Mouse (Mus musculus): ENCODE measurements around the gene Cfap97d2.
A peak's percentile ranks its signal among the peaks of the same experiment; 100 is the strongest.

The Cfap97d2 gene

DNA sequence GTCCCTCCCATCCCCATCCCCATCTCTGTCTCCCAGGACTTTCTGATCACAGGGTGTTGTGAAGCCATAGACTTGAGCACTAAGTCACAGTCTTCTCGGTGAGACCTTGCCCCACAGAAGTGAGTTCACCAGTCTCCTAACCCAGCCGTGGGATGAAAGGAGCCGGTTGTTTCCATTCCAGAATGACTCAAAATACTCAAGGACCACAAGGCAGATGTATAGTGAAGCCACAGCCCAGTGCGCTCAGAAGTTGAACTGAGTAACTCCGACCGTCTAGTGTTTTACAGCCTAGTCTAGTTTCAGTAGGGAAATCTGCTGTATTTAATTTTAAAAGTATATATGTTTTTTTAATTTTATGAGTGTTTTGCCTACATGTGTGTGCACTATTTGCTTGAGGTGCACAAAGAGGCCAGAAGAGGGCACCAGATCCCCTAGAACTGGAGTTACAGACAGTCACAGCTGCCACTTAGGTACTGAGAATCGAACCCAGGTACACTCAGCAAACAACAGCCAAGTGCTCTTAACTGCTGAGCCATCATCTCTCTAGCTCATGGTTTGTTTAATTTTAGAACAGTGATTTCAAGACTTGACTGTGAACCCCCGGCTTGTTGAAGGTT lies 18.5 kb upstream of the Cfap97d2 start:
- no peak for DNase-seq (ENCODE audit: low read depth, low spot score)

- DNase-seq (ENCODE audit: low read depth, low spot score): no peak
Observed at GRCm38 (mm10) chr8:13687941-13688340, 17.7 kb upstream of the Cfap97d2 start.

- DNase-seq (ENCODE audit: low read depth, low spot score): no peak
Observed at GRCm38 (mm10) chr8:13688461-13688860, 17.2 kb upstream of the Cfap97d2 start.

- DNase-seq (ENCODE audit: low read depth, low spot score): no peak
Observed at GRCm38 (mm10) chr8:13689331-13689730, 16.4 kb upstream of the Cfap97d2 start.

DNA sequence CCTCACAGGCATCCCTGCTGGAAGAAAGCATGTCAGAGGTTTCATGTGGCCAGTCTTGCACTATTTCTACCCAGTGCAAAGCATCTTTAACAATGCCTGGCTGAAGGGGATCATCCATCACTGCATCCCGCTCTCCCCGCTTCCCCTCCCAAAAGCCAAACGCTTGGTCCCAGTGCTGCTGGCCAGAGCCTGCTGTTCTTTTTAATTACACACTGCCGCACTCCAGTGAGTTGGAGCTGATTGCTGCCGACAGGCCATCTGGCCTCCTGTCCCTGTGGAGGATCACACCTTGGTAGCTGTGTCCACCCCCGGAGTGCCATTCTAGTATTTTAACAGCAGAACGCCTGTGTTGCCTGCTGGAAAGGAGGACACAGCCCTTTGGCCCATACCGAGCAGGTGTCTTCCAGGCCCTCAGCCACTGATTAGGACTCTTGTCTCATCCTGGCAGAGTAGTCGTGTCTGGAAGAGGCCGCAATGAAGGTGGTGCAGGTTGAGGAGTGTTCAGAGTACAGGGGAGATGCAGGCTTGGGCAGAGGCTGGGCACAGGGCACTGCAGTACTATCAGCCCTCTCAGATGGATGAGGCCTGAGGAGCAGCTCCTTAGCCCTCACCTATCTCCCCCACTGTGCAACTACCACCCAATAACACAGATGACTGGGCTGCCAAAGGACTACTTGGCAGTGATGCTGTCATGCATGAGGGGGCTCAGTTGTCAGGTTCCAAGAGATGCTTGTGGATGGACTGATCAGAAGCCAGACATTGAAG lies 13.2 kb upstream of the Cfap97d2 start:
- no peak for DNase-seq (ENCODE audit: low read depth, low spot score)

DNA sequence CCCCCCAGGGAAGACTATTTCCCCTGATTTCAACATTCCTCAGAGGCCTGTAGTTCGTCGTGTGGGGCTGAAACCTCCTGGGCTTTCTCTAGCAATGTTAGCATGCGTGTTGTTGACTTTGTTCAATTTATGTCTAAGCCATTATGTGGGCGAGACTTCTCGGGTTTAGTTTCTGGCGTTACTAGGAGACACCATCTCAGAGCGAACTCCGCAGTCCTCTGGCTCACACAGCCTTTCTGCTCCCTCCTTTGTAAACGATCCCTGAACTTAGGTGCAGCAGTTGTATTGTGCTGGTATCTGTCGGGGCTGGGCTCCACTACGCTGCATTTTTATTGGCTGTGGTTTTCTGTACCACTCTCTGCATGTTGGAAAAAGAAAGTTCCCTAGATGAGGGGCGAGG lies 11.0 kb upstream of the Cfap97d2 start:
- no peak for DNase-seq (ENCODE audit: low read depth, low spot score)

- no peak for DNase-seq (ENCODE audit: low read depth, low spot score)
Observed at GRCm38 (mm10) chr8:13695203-13695867, 10.4 kb upstream of the Cfap97d2 start.

DNA sequence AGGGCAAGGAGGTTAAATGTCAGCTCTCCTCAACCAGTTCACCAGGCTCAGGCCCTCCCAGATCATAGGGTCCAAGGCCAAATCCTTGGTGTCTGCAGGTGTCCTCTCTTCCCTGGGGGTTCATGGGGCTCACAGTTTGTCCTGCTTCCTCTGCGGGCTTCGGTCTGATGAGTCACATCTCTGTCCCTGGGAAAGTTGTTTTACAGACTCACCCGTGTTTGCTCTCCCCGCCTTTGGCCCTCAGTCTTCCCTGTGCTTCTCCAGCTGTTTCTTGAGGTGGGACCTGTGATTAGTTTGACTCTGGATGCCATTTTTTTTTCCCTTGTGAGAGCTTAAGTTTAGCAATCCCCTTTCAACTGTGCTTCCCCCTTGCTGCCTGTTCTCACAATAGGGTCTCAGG lies 9.5 kb upstream of the Cfap97d2 start:
- no peak for DNase-seq (ENCODE audit: low read depth, low spot score)

DNA sequence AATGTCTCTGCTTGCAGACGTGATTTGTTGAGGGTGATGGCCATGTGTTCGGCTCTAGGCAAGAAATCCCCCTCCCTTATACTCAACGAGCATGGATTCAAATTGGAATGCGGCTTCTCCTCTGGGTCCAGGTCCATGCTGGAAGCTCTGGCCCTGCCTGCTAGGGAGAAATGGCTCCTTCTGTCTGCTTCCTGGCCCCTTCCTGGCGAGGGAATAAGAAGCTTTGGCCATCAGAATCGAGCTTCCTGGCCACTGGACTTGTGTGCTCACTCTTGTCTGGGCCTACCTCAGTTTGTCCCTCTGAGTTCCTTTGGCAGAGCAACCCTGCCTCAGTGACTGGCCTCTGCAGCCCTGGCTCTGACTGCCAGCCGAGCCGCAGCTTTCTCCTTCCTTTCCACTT lies 8.5 kb upstream of the Cfap97d2 start:
- no peak for DNase-seq (ENCODE audit: low read depth, low spot score)

DNA sequence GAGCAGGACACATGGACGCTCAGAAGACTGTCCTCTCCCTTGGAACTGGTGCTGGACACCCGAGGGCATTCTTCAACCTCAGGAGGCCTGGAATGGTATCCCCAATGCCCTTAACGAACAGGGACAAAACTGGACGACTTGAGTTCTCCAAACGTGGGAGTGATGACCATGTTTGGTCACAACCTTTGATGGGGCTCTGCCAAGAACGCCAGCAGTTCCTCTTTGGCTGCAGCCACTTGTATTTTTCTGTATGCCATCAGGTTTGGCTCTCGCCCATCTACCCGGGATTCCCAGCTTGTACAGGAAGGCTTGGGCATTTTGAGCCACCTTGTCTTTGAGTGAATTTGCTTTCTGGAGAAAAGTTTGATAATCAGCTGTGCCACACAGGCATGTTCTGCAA lies 8.0 kb upstream of the Cfap97d2 start:
- no peak for DNase-seq (ENCODE audit: low read depth, low spot score)

GRCm38 (mm10) chr8:13698281-13698680 lies 7.4 kb upstream of the Cfap97d2 start:
- DNase-seq (ENCODE audit: low read depth, low spot score): no peak

DNA sequence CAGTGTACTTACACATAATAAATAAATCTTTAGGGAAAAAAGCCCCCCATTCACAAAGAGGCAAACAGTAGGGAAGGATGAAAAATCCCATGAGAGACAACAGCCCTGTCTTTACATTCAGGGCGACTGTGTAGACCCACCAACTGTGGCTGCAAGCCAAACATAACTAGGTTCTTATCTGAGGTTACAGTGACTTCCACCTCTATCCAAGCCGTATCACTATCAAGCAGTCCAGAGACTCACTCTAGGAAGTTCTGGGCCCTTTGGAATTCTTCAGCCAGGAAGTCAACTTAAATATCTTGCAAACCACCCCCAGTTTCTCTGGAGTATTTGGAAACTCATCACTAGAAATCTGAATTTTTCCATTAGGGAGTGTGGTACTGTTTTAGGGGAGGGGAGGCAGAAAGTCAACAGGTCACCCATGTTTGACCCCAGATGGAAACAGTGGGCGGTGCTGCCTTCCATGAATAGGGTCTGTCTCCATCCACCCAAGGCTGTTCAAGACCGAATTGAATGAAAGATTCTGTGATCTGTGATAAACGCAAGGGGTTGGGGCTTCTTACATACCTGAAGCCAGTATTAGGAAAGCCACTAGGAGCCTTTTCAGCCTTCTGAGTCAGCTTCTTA lies 6.3 kb upstream of the Cfap97d2 start:
- DNase-seq (ENCODE audit: low read depth, low spot score): no peak

- no peak for DNase-seq (ENCODE audit: low read depth, low spot score)
Observed at GRCm38 (mm10) chr8:13702755-13703154, 2.9 kb upstream of the Cfap97d2 start.

DNA sequence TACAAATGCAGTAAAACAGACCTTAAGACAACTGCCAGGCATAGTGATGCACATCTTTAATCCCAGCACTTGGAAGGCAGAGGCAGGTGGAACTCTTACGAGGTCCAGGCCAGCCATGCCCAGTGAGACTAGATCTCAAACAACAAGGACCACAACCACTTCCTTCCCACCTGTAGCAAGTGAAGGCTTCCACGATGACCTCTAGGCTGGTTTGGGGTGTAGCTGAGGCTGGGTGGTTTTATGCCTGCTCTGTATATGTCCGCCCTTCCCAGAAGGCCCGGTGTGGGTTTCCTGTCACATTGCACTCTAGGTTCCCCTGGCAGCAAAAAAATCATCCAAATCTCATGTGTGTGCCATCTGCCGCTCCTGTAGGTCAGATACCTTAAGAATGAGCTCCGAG lies 1.9 kb upstream of the Cfap97d2 start:
- no peak for DNase-seq (ENCODE audit: low read depth, low spot score)

DNA sequence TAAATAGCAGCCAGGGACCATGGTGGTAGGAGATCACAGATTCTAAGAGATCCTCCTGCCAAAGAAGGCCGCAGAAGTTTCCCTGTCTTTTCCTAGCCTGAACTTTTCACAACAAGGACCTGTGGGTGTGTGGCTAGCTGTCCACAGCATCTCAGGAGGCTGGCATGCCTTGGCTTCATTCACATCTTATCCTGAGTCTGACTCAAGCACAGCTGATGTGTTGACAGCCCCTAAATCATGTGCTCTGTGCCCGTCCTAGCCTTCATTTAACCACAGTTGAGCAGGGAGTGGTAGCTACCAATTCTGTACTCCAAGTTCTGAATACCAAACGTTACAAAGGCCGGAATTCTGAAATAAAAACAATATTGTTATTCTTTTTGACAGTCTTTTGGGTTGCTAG lies 1.4 kb upstream of the Cfap97d2 start:
- DNase-seq (ENCODE audit: low read depth, low spot score): no peak

GRCm38 (mm10) chr8:13706918-13707317 lies 1.2 kb downstream of the Cfap97d2 start:
- no peak for DNase-seq (ENCODE audit: low read depth, low spot score)

GRCm38 (mm10) chr8:13708514-13708913 lies 2.8 kb downstream of the Cfap97d2 start:
- no peak for DNase-seq (ENCODE audit: low read depth, low spot score)

DNA sequence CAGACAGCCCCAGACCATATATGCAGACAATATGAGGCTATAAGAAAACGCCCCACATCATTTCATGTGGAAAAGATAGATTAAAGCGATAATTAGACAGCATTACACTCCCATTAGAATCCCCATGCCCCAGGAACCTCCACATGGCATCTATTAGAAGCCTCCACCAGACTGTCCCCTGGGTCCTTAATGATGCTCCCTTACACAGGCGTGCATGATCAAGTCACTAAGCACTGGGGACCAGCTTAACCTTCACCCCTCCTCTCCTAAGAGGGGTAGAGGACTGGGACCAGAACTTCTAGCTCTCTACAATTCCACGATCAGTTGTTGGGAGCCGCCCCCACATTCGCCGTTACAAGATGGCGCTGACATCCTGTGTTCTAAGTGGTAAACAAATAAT lies 13.3 kb downstream of the Cfap97d2 start:
- no peak for DNase-seq (ENCODE audit: low read depth, low spot score)

- DNase-seq (ENCODE audit: low read depth, low spot score): peak; percentile 28
Observed at GRCm38 (mm10) chr8:13725722-13726121, 20.0 kb downstream of the Cfap97d2 start.

- DNase-seq (ENCODE audit: low read depth, low spot score): no peak
Observed at GRCm38 (mm10) chr8:13727469-13728094, 21.9 kb downstream of the Cfap97d2 start.

GRCm38 (mm10) chr8:13740323-13740770 lies 34.7 kb downstream of the Cfap97d2 start:
- no peak for DNase-seq (ENCODE audit: low read depth, low spot score)
